Mouse (Mus musculus): ENCODE data around the gene Eomes. TPM values are rescaled to one million over a fixed set of nuclear protein-coding genes. Genes with fewer than 3 reads are reported as not detected.

Gene Eomes
- polyA plus RNA-seq (2016; fragmentation: Nextera tagmentation; extraction: Ambion mirVana), result not detected in 2 replicates

GRCm38 (mm10) chr9:118477961-118478360 is at the start of gene Eomes:
Gene Eomes, plus strand, starts transcription at chr9:118478212.
- peak within 1 kb of the TSS; percentile 66 for H3K4me2 ChIP-seq
- H3K36me3 ChIP-seq, result no peaks in the 10 kb centered on the region
- no peak within 1 kb of the TSS for H3K9ac ChIP-seq
- peaks cover 83% of the 10 kb centered on the region for H3K27me3 ChIP-seq (replicated peaks)
- H3K4me1 ChIP-seq, result peaks cover 22% of the 10 kb centered on the region; the same call in 1 of the 2 replicates
- H3K27ac ChIP-seq, result no peak within 1 kb of the TSS
- H3K9me3 ChIP-seq (replicated peaks), result no peaks in the 10 kb centered on the region
- 1% methylated on average over 9 of the region's 9 CpGs for WGBS (ENCODE audit: insufficient replicate concordance)
- H3K4me3 ChIP-seq, result peak within 1 kb of the TSS; percentile 45
- ATAC-seq, result no peak

- Histone ChIP-seq H3K4me2 (no peak overlapping the region), H3K4me3 (no peak overlapping the region), H3K9ac (no peak overlapping the region), H3K27ac (no peak overlapping the region), H3K9me3 (replicated peaks) (no peaks in the 10 kb centered on the region), H3K4me1 (no peaks in the 10 kb centered on the region), H3K27me3 (replicated peaks) (peaks cover 3% of the 10 kb centered on the region; the same call in 1 of the 2 replicates), H3K36me3 (no peaks in the 10 kb centered on the region)
- no peak for ATAC-seq
- 32% methylated on average over 9 of the region's 9 CpGs for WGBS (ENCODE audit: insufficient replicate concordance)
These were observed 33.2 kb upstream of the Eomes start for GRCm38 (mm10) chr9:118444809-118445208.

- Histone ChIP-seq H3K9ac (no peak overlapping the region), H3K4me3 (no peak overlapping the region), H3K27ac (no peak overlapping the region), H3K4me2 (no peak overlapping the region), H3K9me3 (replicated peaks) (no peaks in the 10 kb centered on the region), H3K27me3 (replicated peaks) (peaks cover 3% of the 10 kb centered on the region; the same call in 1 of the 2 replicates), H3K4me1 (no peaks in the 10 kb centered on the region), H3K36me3 (no peaks in the 10 kb centered on the region)
- 64% methylated on average over 8 of the region's 8 CpGs for WGBS (ENCODE audit: insufficient replicate concordance)
- no peak for ATAC-seq
These were observed 28.7 kb upstream of the Eomes start for GRCm38 (mm10) chr9:118449336-118449735.

- H3K4me3 ChIP-seq, result peak overlapping the region; percentile 18; the same call in 1 of the 2 replicates
- no peaks in the 10 kb centered on the region for H3K36me3 ChIP-seq
- H3K9me3 ChIP-seq (replicated peaks), result no peaks in the 10 kb centered on the region
- no peaks in the 10 kb centered on the region; the same call in 1 of the 2 replicates for H3K27me3 ChIP-seq (replicated peaks)
- H3K4me1 ChIP-seq, result no peaks in the 10 kb centered on the region
- peak overlapping the region; percentile 26 for H3K4me2 ChIP-seq
- 34% methylated on average over 9 of the region's 9 CpGs for WGBS (ENCODE audit: insufficient replicate concordance)
- ATAC-seq, result no peak
- H3K27ac ChIP-seq, result no peak overlapping the region
- H3K9ac ChIP-seq, result no peak overlapping the region
These were observed 24.6 kb upstream of the Eomes start for GRCm38 (mm10) chr9:118453427-118453826.

GRCm38 (mm10) chr9:118455188-118455845 is 22.7 kb upstream of the Eomes start:
- no peak overlapping the region for H3K4me2 ChIP-seq
- ATAC-seq, result no peak
- H3K4me1 ChIP-seq, result no peaks in the 10 kb centered on the region
- no peaks in the 10 kb centered on the region for H3K36me3 ChIP-seq
- no peak overlapping the region for H3K4me3 ChIP-seq
- no peak overlapping the region for H3K9ac ChIP-seq
- H3K9me3 ChIP-seq (replicated peaks), result no peaks in the 10 kb centered on the region
- H3K27ac ChIP-seq, result no peak overlapping the region
- H3K27me3 ChIP-seq (replicated peaks), result no peaks in the 10 kb centered on the region; the same call in 1 of the 2 replicates
- 62% methylated on average over 9 of the region's 9 CpGs for WGBS (ENCODE audit: insufficient replicate concordance)

- Histone ChIP-seq H3K36me3 (no peaks in the 10 kb centered on the region), H3K9ac (no peak overlapping the region), H3K9me3 (replicated peaks) (no peaks in the 10 kb centered on the region), H3K4me1 (no peaks in the 10 kb centered on the region), H3K4me3 (no peak overlapping the region), H3K27ac (no peak overlapping the region), H3K27me3 (replicated peaks) (no peaks in the 10 kb centered on the region; the same call in 1 of the 2 replicates), H3K4me2 (no peak overlapping the region)
- WGBS (ENCODE audit: insufficient replicate concordance), result 24% methylated on average over 6 of the region's 6 CpGs
- ATAC-seq, result no peak
These were observed 21.6 kb upstream of the Eomes start for GRCm38 (mm10) chr9:118456405-118456804.

- no peak overlapping the region for H3K9ac ChIP-seq
- H3K36me3 ChIP-seq, result no peaks in the 10 kb centered on the region
- no peak overlapping the region for H3K27ac ChIP-seq
- ATAC-seq, result no peak
- H3K4me1 ChIP-seq, result no peaks in the 10 kb centered on the region
- 24% methylated on average over 5 of the region's 5 CpGs for WGBS (ENCODE audit: insufficient replicate concordance)
- H3K4me2 ChIP-seq, result no peak overlapping the region
- H3K9me3 ChIP-seq (replicated peaks), result no peaks in the 10 kb centered on the region
- H3K27me3 ChIP-seq (replicated peaks), result no peaks in the 10 kb centered on the region; the same call in 1 of the 2 replicates
- no peak overlapping the region for H3K4me3 ChIP-seq
These were observed 20.0 kb upstream of the Eomes start for GRCm38 (mm10) chr9:118458039-118458438.

- ATAC-seq, result no peak
- H3K4me2 ChIP-seq, result no peak overlapping the region
- no peak overlapping the region for H3K9ac ChIP-seq
- no peaks in the 10 kb centered on the region for H3K36me3 ChIP-seq
- no peaks in the 10 kb centered on the region for H3K4me1 ChIP-seq
- no peak overlapping the region for H3K27ac ChIP-seq
- no peaks in the 10 kb centered on the region for H3K9me3 ChIP-seq (replicated peaks)
- 32% methylated on average over 1 of the region's 1 CpGs for WGBS (ENCODE audit: insufficient replicate concordance)
- no peak overlapping the region for H3K4me3 ChIP-seq
- peaks cover 21% of the 10 kb centered on the region for H3K27me3 ChIP-seq (replicated peaks)
These were observed 14.0 kb upstream of the Eomes start for GRCm38 (mm10) chr9:118464031-118464430.

GRCm38 (mm10) chr9:118468301-118468700 is 9.7 kb upstream of the Eomes start:
- 9% methylated on average over 14 of the region's 14 CpGs for WGBS (ENCODE audit: insufficient replicate concordance)
- Histone ChIP-seq H3K9ac (no peak overlapping the region), H3K27ac (no peak overlapping the region), H3K36me3 (no peaks in the 10 kb centered on the region), H3K4me2 (no peak overlapping the region), H3K9me3 (replicated peaks) (no peaks in the 10 kb centered on the region), H3K4me1 (no peaks in the 10 kb centered on the region), H3K4me3 (no peak overlapping the region), H3K27me3 (replicated peaks) (peaks cover 58% of the 10 kb centered on the region)
- no peak for ATAC-seq

- no peaks in the 10 kb centered on the region for H3K4me1 ChIP-seq
- 17% methylated on average over 16 of the region's 16 CpGs for WGBS (ENCODE audit: insufficient replicate concordance)
- no peaks in the 10 kb centered on the region for H3K9me3 ChIP-seq (replicated peaks)
- H3K27ac ChIP-seq, result no peak overlapping the region
- no peak overlapping the region for H3K4me2 ChIP-seq
- H3K36me3 ChIP-seq, result no peaks in the 10 kb centered on the region
- no peak overlapping the region for H3K9ac ChIP-seq
- H3K4me3 ChIP-seq, result no peak overlapping the region
- ATAC-seq, result no peak
- peaks cover 58% of the 10 kb centered on the region for H3K27me3 ChIP-seq (replicated peaks)
These were observed 8.7 kb upstream of the Eomes start for GRCm38 (mm10) chr9:118469272-118469671.

GRCm38 (mm10) chr9:118471296-118471695 is 6.7 kb upstream of the Eomes start:
- H3K27me3 ChIP-seq (replicated peaks), result peaks cover 77% of the 10 kb centered on the region
- no peak for ATAC-seq
- H3K4me3 ChIP-seq, result no peak overlapping the region
- H3K27ac ChIP-seq, result no peak overlapping the region
- H3K4me2 ChIP-seq, result no peak overlapping the region
- H3K9ac ChIP-seq, result no peak overlapping the region
- H3K9me3 ChIP-seq (replicated peaks), result no peaks in the 10 kb centered on the region
- WGBS (ENCODE audit: insufficient replicate concordance), result 14% methylated on average over 3 of the region's 3 CpGs
- no peaks in the 10 kb centered on the region for H3K4me1 ChIP-seq
- no peaks in the 10 kb centered on the region for H3K36me3 ChIP-seq

GRCm38 (mm10) chr9:118476211-118476765 is 1.7 kb upstream of the Eomes start:
- peaks cover 84% of the 10 kb centered on the region for H3K27me3 ChIP-seq (replicated peaks)
- no peak overlapping the region for H3K4me3 ChIP-seq
- H3K36me3 ChIP-seq, result no peaks in the 10 kb centered on the region
- H3K27ac ChIP-seq, result no peak overlapping the region
- H3K4me1 ChIP-seq, result peaks cover 22% of the 10 kb centered on the region; the same call in 1 of the 2 replicates
- H3K9me3 ChIP-seq (replicated peaks), result no peaks in the 10 kb centered on the region
- no peak overlapping the region for H3K4me2 ChIP-seq
- no peak overlapping the region for H3K9ac ChIP-seq
- WGBS (ENCODE audit: insufficient replicate concordance), result 6% methylated on average over 22 of the region's 22 CpGs
- ATAC-seq, result no peak
